Mouse (Mus musculus): Measurements from ENCODE around the gene Ubn1. TPM values are rescaled to one million over a fixed set of nuclear protein-coding genes. Genes with fewer than 3 reads are reported as not detected.

Gene Ubn1
- polyA plus RNA-seq, 1 experiment from 2014 or later: 21.0 TPM

DNA sequence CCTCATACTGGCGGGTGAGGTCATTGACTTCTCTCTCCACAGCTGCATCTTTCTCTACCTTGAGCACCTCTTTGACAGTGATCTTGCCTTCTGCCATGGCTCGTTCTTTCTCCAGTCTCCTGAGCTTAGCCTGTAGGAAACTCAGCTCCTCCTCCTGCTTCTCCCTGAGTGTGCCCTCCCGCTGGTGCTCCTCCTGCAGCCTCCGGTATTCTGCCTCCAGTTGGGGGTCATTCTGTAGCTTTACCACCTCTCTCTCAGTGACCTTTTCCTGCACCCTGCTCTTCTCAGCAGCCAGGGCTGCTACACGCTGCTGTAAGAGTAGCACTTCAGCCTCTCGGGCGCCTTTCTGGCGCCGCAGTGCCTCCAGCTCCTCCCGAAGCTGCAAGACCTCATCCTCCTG, 39.2 kb downstream of the Ubn1 start:
- H3K27me3 ChIP-seq (ENCODE audit: control insufficient read depth, insufficient read depth, low read length): no peaks in the 10 kb centered on the region
- 71% methylated on average over 10 of the region's 10 CpGs for WGBS
- no peak overlapping the region for H3K9ac ChIP-seq (replicated peaks; ENCODE audit: low read length)
- no peaks in the 10 kb centered on the region for H3K4me1 ChIP-seq (ENCODE audit: control insufficient read depth, insufficient read depth, low read length)
- no peak overlapping the region for H3K4me3 ChIP-seq (ENCODE audit: low read depth, low read length)
- peaks cover 8% of the 10 kb centered on the region for H3K36me3 ChIP-seq (replicated peaks; ENCODE audit: control insufficient read depth, insufficient read depth, low read depth, low read length)
- DNase-seq (ENCODE audit: low spot score) (no peak), ATAC-seq (replicated peaks; ENCODE audit: insufficient number of reproducible peaks, low FRiP score, low TSS enrichment, low read depth) (no peak)
- no peak overlapping the region for H3K4me2 ChIP-seq (ENCODE audit: low read depth, low read length)
- H3K9me3 ChIP-seq (replicated peaks; ENCODE audit: control insufficient read depth, low read length): no peaks in the 10 kb centered on the region
- H3K27ac ChIP-seq (replicated peaks; ENCODE audit: low read depth, low read length): no peak overlapping the region

DNA sequence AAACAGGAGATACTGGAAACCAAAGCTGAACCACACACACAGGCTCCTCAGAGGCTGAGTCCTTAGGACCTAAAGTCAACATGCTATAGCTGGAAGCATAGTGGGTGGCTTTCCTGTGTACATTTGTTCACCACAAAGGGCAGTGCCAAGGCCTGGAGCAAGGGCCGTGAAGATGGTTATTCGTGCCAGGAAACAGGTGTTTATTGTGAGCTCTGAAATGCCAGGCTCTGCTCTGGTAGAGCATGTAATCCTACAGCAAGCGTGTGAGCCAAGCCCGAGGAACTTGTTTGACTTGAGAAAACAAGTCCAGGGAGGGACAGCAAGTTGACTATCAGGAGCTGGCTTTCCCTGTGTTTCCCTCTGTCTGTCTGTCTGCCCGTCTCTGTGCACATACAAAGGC, 43.4 kb downstream of the Ubn1 start:
- no peak overlapping the region for H3K27ac ChIP-seq (replicated peaks; ENCODE audit: low read depth, low read length)
- no peak for ATAC-seq (replicated peaks; ENCODE audit: insufficient number of reproducible peaks, low FRiP score, low TSS enrichment, low read depth)

DNA sequence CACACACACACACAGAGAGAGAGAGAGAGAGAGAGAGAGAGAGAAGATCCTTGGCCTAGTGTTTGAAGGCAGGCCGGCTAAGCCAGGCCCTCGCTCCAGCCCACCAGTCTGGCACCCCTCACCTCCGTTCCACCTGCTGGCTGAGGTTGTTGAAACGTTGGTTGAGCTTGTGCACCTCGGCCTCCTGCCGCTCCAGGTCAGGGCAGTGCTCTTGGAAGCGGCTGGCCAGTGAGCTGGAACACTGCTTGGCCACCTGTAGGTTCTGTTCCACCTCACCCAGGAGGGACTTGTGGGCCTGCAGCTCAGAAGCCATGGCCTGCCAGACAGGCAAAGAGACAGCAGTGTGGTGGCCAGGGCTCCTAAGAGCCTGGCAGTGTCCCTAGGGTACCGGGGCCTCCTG, 46.6 kb downstream of the Ubn1 start:
- Histone ChIP-seq H3K9ac (replicated peaks; ENCODE audit: low read length) (no peak overlapping the region), H3K4me3 (ENCODE audit: low read depth, low read length) (no peak overlapping the region), H3K4me2 (ENCODE audit: low read depth, low read length) (no peak overlapping the region), H3K36me3 (replicated peaks; ENCODE audit: control insufficient read depth, insufficient read depth, low read depth, low read length) (no peaks in the 10 kb centered on the region), H3K27me3 (ENCODE audit: control insufficient read depth, insufficient read depth, low read length) (no peaks in the 10 kb centered on the region), H3K9me3 (replicated peaks; ENCODE audit: control insufficient read depth, low read length) (no peaks in the 10 kb centered on the region), H3K27ac (replicated peaks; ENCODE audit: low read depth, low read length) (no peak overlapping the region), H3K4me1 (ENCODE audit: control insufficient read depth, insufficient read depth, low read length) (no peaks in the 10 kb centered on the region)
- no peak for ATAC-seq (replicated peaks; ENCODE audit: insufficient number of reproducible peaks, low FRiP score, low TSS enrichment, low read depth)
- DNase-seq (ENCODE audit: low spot score): no peak
- 80% methylated on average over 8 of the region's 8 CpGs for WGBS

More for the DNA sequence above, 43.4 kb downstream of the Ubn1 start:
- no peak for DNase-seq (ENCODE audit: low spot score)
- no peak overlapping the region for H3K4me2 ChIP-seq (ENCODE audit: low read depth, low read length)
- no peaks in the 10 kb centered on the region for H3K36me3 ChIP-seq (replicated peaks; ENCODE audit: control insufficient read depth, insufficient read depth, low read depth, low read length)
- H3K27me3 ChIP-seq (ENCODE audit: control insufficient read depth, insufficient read depth, low read length): no peaks in the 10 kb centered on the region
- H3K4me3 ChIP-seq (ENCODE audit: low read depth, low read length): no peak overlapping the region
- H3K4me1 ChIP-seq (ENCODE audit: control insufficient read depth, insufficient read depth, low read length): no peaks in the 10 kb centered on the region
- no peaks in the 10 kb centered on the region for H3K9me3 ChIP-seq (replicated peaks; ENCODE audit: control insufficient read depth, low read length)
- H3K9ac ChIP-seq (replicated peaks; ENCODE audit: low read length): no peak overlapping the region
- 92% methylated on average over 5 of the region's 5 CpGs for WGBS

DNA sequence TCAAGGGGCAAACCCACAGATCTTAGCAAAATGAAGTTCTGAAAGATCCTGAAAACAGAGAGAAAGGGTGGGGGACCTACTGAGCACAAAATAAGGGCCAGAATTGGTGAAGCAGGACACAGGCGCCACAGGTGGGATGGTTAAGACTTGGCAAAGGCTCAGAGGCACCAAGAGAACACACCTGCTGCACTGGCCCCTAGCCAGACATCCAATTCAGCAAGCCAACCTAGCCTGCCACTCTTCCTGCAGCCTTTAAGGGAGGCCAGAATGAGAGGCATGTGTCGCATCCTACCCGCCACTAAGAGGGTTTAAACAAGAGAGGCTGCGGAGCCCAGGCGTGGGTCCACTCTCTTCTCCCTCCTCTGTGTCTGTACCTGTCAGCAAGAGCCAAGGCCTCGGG, 51.1 kb downstream of the Ubn1 start:
- no peak overlapping the region for H3K9ac ChIP-seq (replicated peaks; ENCODE audit: low read length)
- DNase-seq (ENCODE audit: low spot score): no peak
- H3K4me3 ChIP-seq (ENCODE audit: low read depth, low read length): no peak overlapping the region
- H3K27ac ChIP-seq (replicated peaks; ENCODE audit: low read depth, low read length): no peak overlapping the region
- no peaks in the 10 kb centered on the region for H3K36me3 ChIP-seq (replicated peaks; ENCODE audit: control insufficient read depth, insufficient read depth, low read depth, low read length)
- ATAC-seq (replicated peaks; ENCODE audit: insufficient number of reproducible peaks, low FRiP score, low TSS enrichment, low read depth): no peak
- H3K27me3 ChIP-seq (ENCODE audit: control insufficient read depth, insufficient read depth, low read length): no peaks in the 10 kb centered on the region
- 80% methylated on average over 6 of the region's 6 CpGs for WGBS
- H3K4me2 ChIP-seq (ENCODE audit: low read depth, low read length): no peak overlapping the region
- no peaks in the 10 kb centered on the region for H3K9me3 ChIP-seq (replicated peaks; ENCODE audit: control insufficient read depth, low read length)
- no peaks in the 10 kb centered on the region for H3K4me1 ChIP-seq (ENCODE audit: control insufficient read depth, insufficient read depth, low read length)

DNA sequence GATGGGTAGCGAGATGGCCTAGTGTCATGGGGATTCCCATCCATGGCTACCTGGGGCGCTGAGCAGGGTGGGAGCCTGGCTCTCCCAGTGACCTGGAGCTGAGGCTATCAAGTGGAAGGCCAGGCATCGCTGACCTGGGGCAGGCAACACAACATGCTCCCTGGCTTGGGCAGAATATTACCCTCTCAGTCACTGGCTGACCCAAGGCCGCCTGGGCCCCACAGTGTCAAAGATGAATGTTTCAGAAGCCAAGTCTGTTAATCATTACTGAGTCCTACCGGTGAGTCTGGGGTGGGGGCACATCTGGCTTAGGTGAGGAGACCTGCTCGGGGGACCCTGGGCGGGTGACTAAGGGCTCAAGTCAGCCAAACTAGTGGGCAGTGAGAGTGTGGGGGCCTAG, 60.0 kb downstream of the Ubn1 start:
- DNase-seq (ENCODE audit: low spot score) (no peak), ATAC-seq (replicated peaks; ENCODE audit: insufficient number of reproducible peaks, low FRiP score, low TSS enrichment, low read depth) (no peak)
- H3K9ac ChIP-seq (replicated peaks; ENCODE audit: low read length): no peak overlapping the region
- H3K27ac ChIP-seq (replicated peaks; ENCODE audit: low read depth, low read length): no peak overlapping the region
- no peaks in the 10 kb centered on the region for H3K4me1 ChIP-seq (ENCODE audit: control insufficient read depth, insufficient read depth, low read length)
- H3K27me3 ChIP-seq (ENCODE audit: control insufficient read depth, insufficient read depth, low read length): no peaks in the 10 kb centered on the region
- 66% methylated on average over 7 of the region's 7 CpGs for WGBS
- H3K4me2 ChIP-seq (ENCODE audit: low read depth, low read length): no peak overlapping the region
- H3K36me3 ChIP-seq (replicated peaks; ENCODE audit: control insufficient read depth, insufficient read depth, low read depth, low read length): no peaks in the 10 kb centered on the region
- H3K4me3 ChIP-seq (ENCODE audit: low read depth, low read length): no peak overlapping the region
- H3K9me3 ChIP-seq (replicated peaks; ENCODE audit: control insufficient read depth, low read length): no peaks in the 10 kb centered on the region

DNA sequence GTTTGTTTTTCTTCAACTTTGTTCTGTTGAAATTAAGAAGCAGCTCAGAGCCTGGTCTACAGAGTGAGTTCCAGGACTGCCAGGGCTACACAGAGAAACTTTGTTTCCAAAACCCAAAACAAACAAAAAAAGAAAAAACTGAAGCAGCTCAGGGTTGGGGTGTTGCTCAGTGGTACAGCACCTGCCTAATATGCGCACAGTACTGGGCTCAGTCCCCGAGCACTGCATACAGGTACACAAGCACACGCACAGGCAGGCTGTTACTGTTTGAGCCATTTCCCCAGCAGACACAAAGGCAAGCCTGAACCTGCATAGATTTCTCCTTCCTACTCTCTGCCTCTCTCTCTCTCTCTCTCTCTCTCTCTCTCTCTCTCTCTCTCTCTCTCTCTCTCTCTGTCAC, 61.2 kb downstream of the Ubn1 start:
- H3K36me3 ChIP-seq (replicated peaks; ENCODE audit: control insufficient read depth, insufficient read depth, low read depth, low read length): no peaks in the 10 kb centered on the region
- H3K9me3 ChIP-seq (replicated peaks; ENCODE audit: control insufficient read depth, low read length): no peaks in the 10 kb centered on the region
- no peaks in the 10 kb centered on the region for H3K27me3 ChIP-seq (ENCODE audit: control insufficient read depth, insufficient read depth, low read length)
- H3K4me1 ChIP-seq (ENCODE audit: control insufficient read depth, insufficient read depth, low read length): no peaks in the 10 kb centered on the region
- H3K4me2 ChIP-seq (ENCODE audit: low read depth, low read length): no peak overlapping the region
- 75% methylated on average over 3 of the region's 3 CpGs for WGBS
- ATAC-seq (replicated peaks; ENCODE audit: insufficient number of reproducible peaks, low FRiP score, low TSS enrichment, low read depth) (no peak), DNase-seq (ENCODE audit: low spot score) (no peak)
- no peak overlapping the region for H3K9ac ChIP-seq (replicated peaks; ENCODE audit: low read length)
- H3K4me3 ChIP-seq (ENCODE audit: low read depth, low read length): no peak overlapping the region
- no peak overlapping the region for H3K27ac ChIP-seq (replicated peaks; ENCODE audit: low read depth, low read length)

DNA sequence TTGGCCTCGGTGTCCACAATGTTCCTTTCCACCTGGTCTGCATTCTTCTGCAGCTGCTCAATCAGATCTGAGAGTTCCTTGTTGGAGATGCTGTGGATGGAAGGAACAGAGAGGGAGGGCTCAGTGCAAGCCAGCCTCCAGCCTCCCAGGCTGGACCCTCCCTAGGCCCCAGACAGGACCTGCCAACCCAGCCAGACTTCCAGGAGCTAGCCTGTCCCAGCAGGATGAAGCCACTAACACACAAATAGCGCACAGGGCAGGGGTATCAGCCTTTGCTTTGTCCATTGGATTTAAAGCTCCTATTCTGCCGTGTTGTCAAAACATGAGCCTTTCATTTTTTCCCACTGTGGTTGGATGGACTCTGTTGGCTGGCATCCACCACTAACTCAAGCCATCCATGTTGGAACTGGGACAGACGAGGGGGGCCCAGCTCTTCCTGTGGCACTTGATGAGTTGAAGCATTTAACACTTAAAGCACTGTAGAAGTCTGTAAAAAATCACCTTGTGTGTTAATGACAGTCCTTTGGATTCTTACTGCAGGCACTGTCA, 63.2 kb downstream of the Ubn1 start:
- ATAC-seq (replicated peaks; ENCODE audit: insufficient number of reproducible peaks, low FRiP score, low TSS enrichment, low read depth) (no peak), DNase-seq (ENCODE audit: low spot score) (no peak)
- H3K9ac ChIP-seq (replicated peaks; ENCODE audit: low read length): no peak overlapping the region
- H3K9me3 ChIP-seq (replicated peaks; ENCODE audit: control insufficient read depth, low read length): no peaks in the 10 kb centered on the region
- H3K27me3 ChIP-seq (ENCODE audit: control insufficient read depth, insufficient read depth, low read length): no peaks in the 10 kb centered on the region
- H3K4me2 ChIP-seq (ENCODE audit: low read depth, low read length): no peak overlapping the region
- H3K4me3 ChIP-seq (ENCODE audit: low read depth, low read length): no peak overlapping the region
- H3K36me3 ChIP-seq (replicated peaks; ENCODE audit: control insufficient read depth, insufficient read depth, low read depth, low read length): no peaks in the 10 kb centered on the region
- no peaks in the 10 kb centered on the region for H3K4me1 ChIP-seq (ENCODE audit: control insufficient read depth, insufficient read depth, low read length)
- no peak overlapping the region for H3K27ac ChIP-seq (replicated peaks; ENCODE audit: low read depth, low read length)
- 69% methylated on average over 4 of the region's 4 CpGs for WGBS

DNA sequence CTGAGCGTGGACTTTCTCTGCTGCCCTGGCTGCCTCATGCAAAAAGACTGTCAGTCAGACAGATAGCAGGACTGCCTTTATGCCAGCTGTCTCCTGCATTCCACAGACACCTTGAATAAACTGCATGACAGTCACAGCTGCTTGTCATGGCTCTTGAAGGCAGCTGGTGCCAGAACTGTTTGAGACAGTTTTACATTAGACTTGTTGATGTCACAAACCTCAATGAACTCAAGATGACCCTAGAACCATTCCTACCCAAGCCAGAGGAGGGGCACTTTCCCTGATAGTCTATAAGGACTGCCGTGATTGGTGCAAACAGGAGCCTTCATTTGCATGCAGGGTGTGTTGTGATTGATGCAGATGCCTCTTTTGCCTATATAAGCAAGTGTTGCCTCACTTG, 63.7 kb downstream of the Ubn1 start:
- 76% methylated on average over 2 of the region's 2 CpGs for WGBS
- H3K4me3 ChIP-seq (ENCODE audit: low read depth, low read length): no peak overlapping the region
- no peak overlapping the region for H3K4me2 ChIP-seq (ENCODE audit: low read depth, low read length)

More for the DNA sequence above, 63.7 kb downstream of the Ubn1 start:
- Histone ChIP-seq H3K9ac (replicated peaks; ENCODE audit: low read length) (no peak overlapping the region), H3K27ac (replicated peaks; ENCODE audit: low read depth, low read length) (no peak overlapping the region), H3K9me3 (replicated peaks; ENCODE audit: control insufficient read depth, low read length) (no peaks in the 10 kb centered on the region), H3K27me3 (ENCODE audit: control insufficient read depth, insufficient read depth, low read length) (no peaks in the 10 kb centered on the region), H3K36me3 (replicated peaks; ENCODE audit: control insufficient read depth, insufficient read depth, low read depth, low read length) (no peaks in the 10 kb centered on the region), H3K4me1 (ENCODE audit: control insufficient read depth, insufficient read depth, low read length) (no peaks in the 10 kb centered on the region)
- DNase-seq (ENCODE audit: low spot score): no peak
- ATAC-seq (replicated peaks; ENCODE audit: insufficient number of reproducible peaks, low FRiP score, low TSS enrichment, low read depth): no peak
